Mouse (Mus musculus) left cerebral cortex, adult 2 months (tissue): ENCODE measurements around the gene Terb2. TPM values are rescaled to one million over a fixed set of nuclear protein-coding genes. Genes with fewer than 3 reads are reported as not detected.

Experiments used
- DNase-seq, 2 experiments: peaks; one replicate each; pipeline ENCODE4 v3.0.0; 2021 to 2022; ENCODE audit warnings: low spot score in 2 of 2, mixed read lengths in 1 of 2; ENCODE audit errors: extremely low spot score in 1 of 2
- H3K27ac ChIP-seq: fragments of 200-600 bp; 2 replicates; pipeline ENCODE4 v1.8.1; 2022
- H3K4me3 ChIP-seq: fragments of 200-600 bp; 2 replicates; pipeline ENCODE4 v1.8.1; 2022
- CTCF ChIP-seq: fragments of 200-600 bp; IDR thresholded peaks from 2 replicates; pipeline ENCODE4 v1.8.1; 2022; ENCODE audit warnings: antibody characterized with exemption, mild to moderate bottlenecking, moderate library complexity
- intact Hi-C: fragments of 180-260 bp; cut with DNase I; formaldehyde crosslinking; loops from one replicate; pipeline ENCODE4 v1.15.1; 2025
- total RNA-seq, 2 experiments: library from RNA; stranded (reverse); gene quantifications; 2 replicates each; pipeline ENCODE4 v1.2.3; 2021

Terb2 gene
- total RNA-seq, 2 experiments from 2014 or later: not detected

DNA sequence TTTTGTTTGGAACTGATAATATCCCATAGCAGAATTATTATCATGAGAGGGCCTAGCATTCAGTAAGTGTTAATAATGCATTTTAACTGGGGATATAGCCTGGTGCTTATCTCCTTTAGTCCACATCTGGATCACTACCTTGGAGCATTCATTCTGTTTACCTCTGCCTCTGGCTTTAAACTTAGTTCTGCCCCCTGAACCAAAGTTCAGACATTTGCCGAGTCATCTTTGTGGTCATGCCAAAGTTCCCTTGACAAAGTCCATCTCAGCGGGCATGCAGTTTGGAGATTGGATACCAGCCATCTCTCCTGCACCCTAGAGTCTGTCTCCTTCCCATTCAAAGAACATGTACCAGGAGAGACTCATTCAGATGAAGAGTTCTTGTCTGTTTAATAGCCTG, 49.4 kb downstream of the Terb2 start:
- no peak for DNase-seq
- no peak for TF ChIP-seq CTCF
- intact Hi-C loops: no loop called here
- peak overlapping the region; percentile 64; the same call in 1 of the 2 replicates for H3K27ac ChIP-seq
- peak overlapping the region; percentile 64 for H3K4me3 ChIP-seq

GRCm38 (mm10) chr2:122236321-122236720, 50.2 kb downstream of the Terb2 start:
- TF ChIP-seq CTCF: no peak
- Histone ChIP-seq H3K27ac (no peak overlapping the region), H3K4me3 (no peak overlapping the region)
- no peak for DNase-seq
- intact Hi-C loops: no loop called here

DNA sequence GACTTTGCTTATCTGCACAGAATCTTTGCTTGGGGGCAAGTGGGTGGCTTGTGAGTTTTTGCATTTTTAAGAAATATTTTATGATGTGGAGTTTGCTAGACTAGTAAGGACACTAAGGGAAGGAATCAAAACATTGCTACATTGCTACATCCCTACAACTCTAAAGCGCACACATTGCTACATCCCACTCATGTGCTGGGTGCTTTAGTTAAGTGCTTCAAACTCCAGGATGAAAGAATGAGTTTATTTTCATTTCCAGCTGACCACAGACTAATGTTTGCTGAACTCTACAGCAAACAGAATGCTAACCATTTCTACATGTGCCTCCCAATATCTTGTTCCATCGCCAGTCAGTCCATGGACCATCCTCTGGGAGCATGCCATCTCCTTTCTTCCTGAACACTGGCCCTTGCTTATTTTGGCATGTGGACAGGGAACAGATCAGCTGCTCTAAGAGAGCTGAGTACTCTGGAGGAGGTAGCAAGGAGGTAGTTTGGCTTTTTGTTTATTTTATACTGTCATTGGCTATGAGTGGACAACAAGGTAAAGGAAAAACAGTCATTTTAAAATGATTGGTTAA, 51.9 kb downstream of the Terb2 start:
- intact Hi-C loops: no loop called here
- no peak for DNase-seq
- H3K4me3 ChIP-seq: no peak overlapping the region
- no peak for TF ChIP-seq CTCF
- H3K27ac ChIP-seq: no peak overlapping the region

- intact Hi-C loops: loop anchor here (5.0 kb wide), 1 partner anchor 168 kb away; no protein-coding TSS in a partner anchor
- no peak for TF ChIP-seq CTCF
- Histone ChIP-seq H3K27ac (no peak overlapping the region), H3K4me3 (no peak overlapping the region)
- no peak for DNase-seq
These were observed 54.7 kb downstream of the Terb2 start for GRCm38 (mm10) chr2:122240735-122241134.

DNA sequence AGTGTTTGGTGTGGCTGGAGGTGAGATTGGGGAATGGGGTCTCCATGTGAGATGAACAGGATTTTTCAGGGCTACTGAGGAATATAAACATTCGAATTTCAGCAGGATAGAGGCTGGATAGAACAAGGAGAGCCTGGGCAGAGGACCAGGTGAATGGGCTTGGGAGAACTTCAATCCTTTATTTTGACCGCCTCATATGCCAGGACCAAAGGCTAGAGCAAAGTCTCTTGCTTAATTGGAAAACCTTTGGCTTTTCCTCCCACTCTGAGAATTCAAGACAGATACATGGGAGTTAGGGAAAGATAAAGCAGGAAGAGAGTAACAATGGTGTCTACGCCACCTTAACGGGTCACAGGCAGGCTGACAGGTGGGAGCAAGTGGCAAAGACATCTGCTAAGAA, 55.2 kb downstream of the Terb2 start:
- no peak for DNase-seq
- no peak for TF ChIP-seq CTCF
- Histone ChIP-seq H3K4me3 (no peak overlapping the region), H3K27ac (no peak overlapping the region)
- intact Hi-C loops: loop anchor here (5.0 kb wide), 1 partner anchor 169 kb away; no protein-coding TSS in a partner anchor

DNA sequence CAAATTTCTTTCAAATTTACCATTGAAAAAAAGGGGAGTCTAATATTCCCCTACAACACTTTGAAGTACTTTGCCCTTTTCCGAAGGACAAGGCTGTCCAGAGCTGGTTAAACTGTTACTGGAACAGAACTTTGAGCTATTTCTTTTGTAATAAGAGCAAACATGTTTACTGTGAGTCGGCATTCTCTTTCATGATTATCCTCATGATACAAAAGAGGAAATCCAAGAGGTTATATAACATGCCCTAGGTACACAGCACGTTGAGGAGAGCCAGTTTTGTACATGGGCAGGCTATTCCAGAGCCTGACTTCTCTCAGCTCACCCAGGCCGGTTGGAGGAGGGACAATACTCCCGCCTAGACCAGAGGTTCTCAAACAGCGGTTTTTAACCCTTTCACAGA, 55.9 kb downstream of the Terb2 start:
- intact Hi-C loops: loop anchor here (5.0 kb wide), 1 partner anchor 170 kb away; no protein-coding TSS in a partner anchor
- TF ChIP-seq CTCF: no peak
- Histone ChIP-seq H3K27ac (no peak overlapping the region), H3K4me3 (no peak overlapping the region)
- DNase-seq: no peak

- TF ChIP-seq CTCF: peak; percentile 94
- no peak overlapping the region for H3K4me3 ChIP-seq
- peak; percentile 62 to 74 for DNase-seq
- intact Hi-C loops: loop anchor here (1.0 to 5.0 kb wide), 2 partner anchors 49 to 171 kb away; no protein-coding TSS in a partner anchor
- H3K27ac ChIP-seq: no peak overlapping the region
These were observed 57.6 kb downstream of the Terb2 start for GRCm38 (mm10) chr2:122243671-122244131.

DNA sequence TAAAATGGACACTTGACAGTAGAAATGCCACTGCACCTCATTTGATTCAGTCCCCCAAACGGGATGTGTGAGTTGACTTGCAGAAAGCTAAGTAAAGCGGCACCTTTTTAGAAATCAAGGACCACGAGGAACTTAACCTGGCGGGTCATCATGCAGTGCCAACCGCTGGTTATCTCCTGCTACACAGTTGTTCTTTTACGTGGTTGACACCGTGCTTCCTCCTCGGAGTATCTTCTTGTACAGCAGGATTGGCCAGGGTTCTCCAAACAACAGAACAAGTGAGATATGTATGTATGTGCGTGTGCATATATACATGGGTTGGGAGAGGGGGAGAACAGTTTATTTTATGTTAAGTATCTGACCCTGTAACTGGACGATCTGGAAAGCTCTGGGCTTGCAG, 61.7 kb downstream of the Terb2 start:
- intact Hi-C loops: loop anchor here (5.0 kb wide), 1 partner anchor 55 kb away; no protein-coding TSS in a partner anchor
- Histone ChIP-seq H3K4me3 (no peak overlapping the region), H3K27ac (no peak overlapping the region)
- no peak for TF ChIP-seq CTCF
- no peak for DNase-seq

DNA sequence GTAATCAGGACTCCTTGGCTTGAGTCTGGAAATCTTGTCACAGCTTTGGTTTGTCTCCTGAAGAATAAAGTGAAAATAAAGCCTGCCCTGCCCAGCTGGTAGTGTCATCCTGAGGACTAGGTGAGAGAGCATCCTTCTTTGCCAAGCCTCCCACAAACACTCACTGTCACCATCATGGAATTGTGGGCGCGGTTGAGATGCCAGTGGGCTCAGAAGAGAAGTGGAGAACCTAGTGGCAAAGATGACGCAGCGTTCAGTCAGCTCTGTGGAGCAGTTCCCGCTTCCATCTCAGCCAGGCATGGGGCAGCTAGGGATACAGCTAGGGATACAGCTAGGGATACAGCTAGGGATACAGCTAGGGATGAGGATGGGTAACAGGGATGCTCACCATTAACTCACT, 69.9 kb downstream of the Terb2 start:
- no peak overlapping the region for H3K27ac ChIP-seq
- intact Hi-C loops: no loop called here
- no peak overlapping the region for H3K4me3 ChIP-seq
- peak; percentile 24 to 30 for DNase-seq
- TF ChIP-seq CTCF: no peak

Other genes with a start within 250 kb of the Terb2 start
- gene Ctdspl2, start 230.3 kb upstream of the Terb2 start, total RNA-seq: 10 to 100 TPM; 33.2 to 34.2 TPM
- gene Mageb3, start 230.2 kb upstream of the Terb2 start, total RNA-seq: under 1 TPM; 0.29 to 0.33 TPM
- gene Eif3j1, start 157.7 kb upstream of the Terb2 start, total RNA-seq: 10 to 100 TPM; 18.3 to 18.5 TPM
- gene Spg11, start 67.9 kb upstream of the Terb2 start, total RNA-seq: 10 to 100 TPM; 15.5 to 16.2 TPM
- 100 to 1,000 TPM; 108 to 118 TPM for gene B2m, start 38.6 kb upstream of the Terb2 start, total RNA-seq
- gene Trim69, start 25.6 kb upstream of the Terb2 start, total RNA-seq: not detected
- not detected for gene Patl2, start 83 bp upstream of the Terb2 start, total RNA-seq
- 10 to 100 TPM; 15.2 to 18.5 TPM for gene Sord, start 48.5 kb downstream of the Terb2 start, total RNA-seq
- gene Duox2, start 112.2 kb downstream of the Terb2 start, total RNA-seq: not detected
- gene Duoxa2, start 112.6 kb downstream of the Terb2 start, total RNA-seq: not detected
- gene Duoxa1, start 127.5 kb downstream of the Terb2 start, total RNA-seq: not detected
- gene Duox1, start 129.4 kb downstream of the Terb2 start, total RNA-seq: not detected
- gene Shf, start 182.9 kb downstream of the Terb2 start, total RNA-seq: 10 to 100 TPM; 70.3 to 78.4 TPM
- under 1 TPM in 1 of 2 experiments, not detected in 1; 0.12 TPM for gene Slc28a2, start 240.2 kb downstream of the Terb2 start, total RNA-seq